Comparison of ENCODE assay signal across 13 mouse cellular contexts in the genomic region with DNA sequence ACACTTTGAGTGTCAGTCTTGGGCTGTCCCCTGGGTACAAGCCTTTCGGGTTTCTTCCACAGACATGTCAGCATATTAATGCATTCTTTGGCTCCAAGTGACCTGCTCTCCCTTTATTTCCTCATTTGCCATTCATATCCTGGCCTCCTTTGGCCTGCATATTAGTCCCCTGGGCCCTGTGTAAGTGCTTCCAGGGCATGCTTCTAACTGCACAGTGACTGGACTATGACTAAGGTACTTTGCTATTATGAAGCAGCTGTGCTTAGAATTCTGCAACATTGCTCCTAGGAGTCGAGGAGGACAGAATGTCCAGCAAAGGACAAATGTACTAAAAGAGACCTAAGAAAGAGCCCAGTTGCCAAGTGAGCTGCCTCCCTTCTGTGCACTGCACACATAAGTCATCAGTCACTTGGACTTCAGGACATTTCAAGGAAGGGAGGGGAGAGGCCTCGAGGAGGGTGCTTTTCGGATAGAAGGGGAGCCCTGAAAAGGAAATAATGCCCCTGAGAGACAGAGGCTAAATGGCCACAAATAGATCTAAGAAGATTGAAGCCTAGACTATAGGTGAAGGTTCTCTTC.
A peak's percentile ranks its signal among the peaks of the same experiment; 100 is the strongest.
DNase-seq lines count a peak whose midpoint lies in the region; ATAC-seq and TF ChIP-seq lines count a peak whose summit lies in the region.
"Had no signal": no experiment of that assay in that cellular context is flagged by ENCODE, and none has a peak within 500 bp of the region (broad histone marks: within the 10 kb centered on the region; RNA-seq: fewer than 3 reads in every experiment).

No protein-coding gene starts in this region.

- no peak for ATAC-seq in heart, embryonic 12.5 days (ENCODE audit: insufficient number of reproducible peaks, low FRiP score)
- ATAC-seq: lung, postnatal 0 days; Patski had no signal

- H3K9me3 ChIP-seq in heart, embryonic 12.5 days (replicated peaks): no peaks in the 10 kb centered on the region
- H3K9me3 ChIP-seq: midbrain, embryonic 10.5 days had no signal

- WGBS in heart, embryonic 12.5 days: 65% methylated on average over 4 of the region's 4 CpGs

- no peak for TF ChIP-seq CTCF in embryonic fibroblast, embryonic 13.5 days (IDR thresholded peaks at IDR 0.05; ENCODE audit: borderline replicate concordance, insufficient read depth, low read length)

- H3K4me1 ChIP-seq in heart, embryonic 12.5 days (replicated peaks): no peaks in the 10 kb centered on the region
- no peaks in the 10 kb centered on the region for H3K4me1 ChIP-seq in embryonic fibroblast, embryonic 13.5 days (ENCODE audit: control insufficient read depth, insufficient read depth, low read length)

- peak; percentile 11 for DNase-seq in heart, adult 8-10 months (ENCODE audit: low spot score)
- DNase-seq in heart, postnatal 14 days: peak; percentile 26 to 29
- peak; percentile 60 for DNase-seq in kidney, postnatal 14 days
- no peak for DNase-seq in left cerebral cortex, postnatal 25 days (ENCODE audit: low spot score in 2 of 2)
- no peak for DNase-seq in spleen, adult 12 weeks (ENCODE audit: low spot score)
- DNase-seq: cerebellum, adult 18-20 months; spleen, adult 18-20 months had no signal

- no peaks in the 10 kb centered on the region for H3K36me3 ChIP-seq in heart, embryonic 12.5 days
- H3K36me3 ChIP-seq: midbrain, embryonic 10.5 days had no signal

- H3K4me2 ChIP-seq in heart, embryonic 12.5 days: no peak overlapping the region

- no peak overlapping the region for H3K9ac ChIP-seq in heart, embryonic 12.5 days

- H3K27me3 ChIP-seq in heart, embryonic 12.5 days (replicated peaks): no peaks in the 10 kb centered on the region
- H3K27me3 ChIP-seq: CH12.LX had no signal

- TF ChIP-seq POLR2A in embryonic fibroblast, embryonic 13.5 days (IDR thresholded peaks at IDR 0.05; ENCODE audit: low read depth, low read length): no peak

- intact Hi-C loops in heart, postnatal 14 days (cut with DNase I): no loop called here
- intact Hi-C loops in left cerebral cortex, postnatal 25 days (cut with DNase I): no loop called here

- H3K27ac ChIP-seq in heart, embryonic 12.5 days (ENCODE audit: poor library complexity, severe bottlenecking): no peak overlapping the region
- peak overlapping the region; percentile 20; the same call in 1 of the 2 replicates for H3K27ac ChIP-seq in embryonic fibroblast, embryonic 13.5 days (ENCODE audit: insufficient read depth, low read length)
- H3K27ac ChIP-seq: midbrain, embryonic 10.5 days had no signal

- no peak overlapping the region for H3K4me3 ChIP-seq in heart, embryonic 12.5 days
- H3K4me3 ChIP-seq in embryonic fibroblast, embryonic 13.5 days (ENCODE audit: insufficient read depth, low read length): no peak overlapping the region
- H3K4me3 ChIP-seq: midbrain, embryonic 10.5 days had no signal

Comparison
In these comparisons a context has a peak if more than half of its experiments do, and no peak if none do; other contexts are left out.
1. DNase-seq: peak in heart, adult 8-10 months (single experiment), heart, postnatal 14 days (2 of 2) and kidney, postnatal 14 days (single experiment); none in left cerebral cortex, postnatal 25 days (0 of 2) and spleen, adult 12 weeks (single experiment).